Comparison of ENCODE assay signal across 9 mouse cellular contexts in genomic region chr1:187605391-187606270, GRCm38 (mm10). TPM values are rescaled to one million over a fixed set of nuclear protein-coding genes. Genes with fewer than 3 reads are reported as not detected.
DNase-seq lines count a peak whose midpoint lies in the region; ATAC-seq and TF ChIP-seq lines count a peak whose summit lies in the region.
"Had no signal": no experiment of that assay in that cellular context is flagged by ENCODE, and none has a peak within 500 bp of the region (broad histone marks: within the 10 kb centered on the region; RNA-seq: fewer than 3 reads in every experiment).

No protein-coding gene starts in this region.

- DNase-seq in lung, embryonic 14.5 days = peak; percentile 32
- DNase-seq in lung, adult 18-20 months = no peak
- DNase-seq in adrenal gland, postnatal 36 days = no peak
- DNase-seq in cerebellum, adult 11-12 months = no peak
- DNase-seq: right cerebral cortex, postnatal 25 days had no signal

- no peak for TF ChIP-seq CTCF in lung, embryonic 14.5 days (IDR thresholded peaks at IDR 0.05; ENCODE audit: low read depth)

- 3% methylated on average over 32 of the region's 32 CpGs for WGBS in lung, embryonic 14.5 days
- 2% methylated on average over 32 of the region's 32 CpGs for WGBS in forebrain, embryonic 16.5 days
- 4% methylated on average over 32 of the region's 32 CpGs for WGBS in limb, embryonic 15.5 days
- WGBS in stomach, embryonic 15.5 days = 4% methylated on average over 32 of the region's 32 CpGs

- peak overlapping the region; percentile 50 for H3K4me2 ChIP-seq in lung, embryonic 14.5 days
- H3K4me2 ChIP-seq in forebrain, embryonic 16.5 days (ENCODE audit: low read length) = peak overlapping the region; percentile 60
- H3K4me2 ChIP-seq in limb, embryonic 15.5 days = peak overlapping the region; percentile 39
- H3K4me2 ChIP-seq in stomach, embryonic 15.5 days = peak overlapping the region; percentile 37; the same call in 1 of the 2 replicates

- ATAC-seq in lung, embryonic 14.5 days (ENCODE audit: insufficient read depth) = no peak
- peak; percentile 36; the same call in 1 of the 2 replicates for ATAC-seq in forebrain, embryonic 16.5 days
- ATAC-seq in limb, embryonic 15.5 days (ENCODE audit: insufficient number of reproducible peaks, low FRiP score, low TSS enrichment, low read depth) = no peak
- no peak for ATAC-seq in stomach, embryonic 15.5 days (ENCODE audit: insufficient read depth, low FRiP score, low read depth)

- H3K9ac ChIP-seq in lung, embryonic 14.5 days = no peak overlapping the region
- 0 out of 2 replicates have a peak overlapping the region, but pooled peaks have one; percentile 36 for H3K9ac ChIP-seq in forebrain, embryonic 16.5 days (replicated peaks; ENCODE audit: low read depth, low read length)
- H3K9ac ChIP-seq in limb, embryonic 15.5 days = no peak overlapping the region
- no peak overlapping the region for H3K9ac ChIP-seq in stomach, embryonic 15.5 days

- no peaks in the 10 kb centered on the region for H3K36me3 ChIP-seq in lung, embryonic 14.5 days (ENCODE audit: insufficient read depth)
- H3K36me3 ChIP-seq in forebrain, embryonic 16.5 days (ENCODE audit: control insufficient read depth, insufficient read depth) = no peaks in the 10 kb centered on the region
- H3K36me3 ChIP-seq in limb, embryonic 15.5 days = no peaks in the 10 kb centered on the region
- H3K36me3 ChIP-seq in stomach, embryonic 15.5 days = no peaks in the 10 kb centered on the region

- no peaks in the 10 kb centered on the region for H3K4me1 ChIP-seq in lung, embryonic 14.5 days (ENCODE audit: insufficient read depth)
- H3K4me1 ChIP-seq in forebrain, embryonic 16.5 days (replicated peaks; ENCODE audit: control insufficient read depth, insufficient read depth, low read length) = peaks cover 49% of the 10 kb centered on the region
- peaks cover 50% of the 10 kb centered on the region for H3K4me1 ChIP-seq in limb, embryonic 15.5 days
- H3K4me1 ChIP-seq in stomach, embryonic 15.5 days = peaks cover 52% of the 10 kb centered on the region

- peaks cover 74% of the 10 kb centered on the region for H3K27me3 ChIP-seq in lung, embryonic 14.5 days (ENCODE audit: insufficient read depth, low read length)
- peaks cover 52% of the 10 kb centered on the region for H3K27me3 ChIP-seq in forebrain, embryonic 16.5 days (replicated peaks; ENCODE audit: control insufficient read depth, insufficient read depth, low read length)
- peaks cover 82% of the 10 kb centered on the region for H3K27me3 ChIP-seq in limb, embryonic 15.5 days
- peaks cover 57% of the 10 kb centered on the region for H3K27me3 ChIP-seq in stomach, embryonic 15.5 days (replicated peaks)

- H3K9me3 ChIP-seq in lung, embryonic 14.5 days (ENCODE audit: low read depth, low read length) = no peaks in the 10 kb centered on the region
- peaks cover 2% of the 10 kb centered on the region; the same call in 1 of the 2 replicates for H3K9me3 ChIP-seq in forebrain, embryonic 16.5 days (ENCODE audit: control insufficient read depth, low read length)
- H3K9me3 ChIP-seq in limb, embryonic 15.5 days = no peaks in the 10 kb centered on the region
- no peaks in the 10 kb centered on the region for H3K9me3 ChIP-seq in stomach, embryonic 15.5 days

- H3K27ac ChIP-seq in lung, embryonic 14.5 days (ENCODE audit: low read depth) = no peak overlapping the region
- H3K27ac ChIP-seq in forebrain, embryonic 16.5 days (ENCODE audit: low read length) = no peak overlapping the region
- no peak overlapping the region for H3K27ac ChIP-seq in limb, embryonic 15.5 days
- H3K27ac ChIP-seq in stomach, embryonic 15.5 days = no peak overlapping the region
- H3K27ac ChIP-seq: left cerebral cortex, adult 2 months had no signal

- peak overlapping the region; percentile 21 for H3K4me3 ChIP-seq in lung, embryonic 14.5 days (ENCODE audit: low read depth, low read length)
- H3K4me3 ChIP-seq in forebrain, embryonic 16.5 days (replicated peaks; ENCODE audit: low read length) = peak overlapping the region; percentile 36
- H3K4me3 ChIP-seq in limb, embryonic 15.5 days = peak overlapping the region; percentile 24
- H3K4me3 ChIP-seq in stomach, embryonic 15.5 days (replicated peaks) = peak overlapping the region; percentile 17; the same call in 1 of the 2 replicates
- H3K4me3 ChIP-seq: left cerebral cortex, adult 2 months had no signal

RNA-seq across cellular contexts. Expression of gene Esrrg, which starts 3.0 kb away (rescaled TPM):
- 0.85 and 1.8 TPM in 2 replicates for polyA plus RNA-seq in lung, embryonic 14.5 days (2014; fragmentation: Nextera tagmentation; extraction: Ambion mirVana)
- polyA plus RNA-seq in forebrain, embryonic 16.5 days (2015; fragmentation: Nextera tagmentation; extraction: Ambion mirVana) = 8.5 and 11.2 TPM in 2 replicates
- polyA plus RNA-seq in limb, embryonic 15.5 days (2015; fragmentation: Nextera tagmentation; extraction: Ambion mirVana) = 1.8 TPM in 2 replicates
- 8.2 and 9.7 TPM in 2 replicates for polyA plus RNA-seq in stomach, embryonic 15.5 days (2015; fragmentation: Nextera tagmentation; extraction: Ambion mirVana)
- 10 to 100 TPM; 10.8 to 20.8 TPM for total RNA-seq in adrenal gland, postnatal 36 days (2021)
